Mouse (Mus musculus): ENCODE data around the gene Erlin1. TPM values are rescaled to one million over a fixed set of nuclear protein-coding genes. Genes with fewer than 3 reads are reported as not detected.
A peak's percentile ranks its signal among the peaks of the same experiment; 100 is the strongest.

Erlin1 gene
- polyA plus RNA-seq (2015; fragmentation: Nextera tagmentation; extraction: Ambion mirVana): 17.8 and 20.6 TPM in 2 replicates

DNA sequence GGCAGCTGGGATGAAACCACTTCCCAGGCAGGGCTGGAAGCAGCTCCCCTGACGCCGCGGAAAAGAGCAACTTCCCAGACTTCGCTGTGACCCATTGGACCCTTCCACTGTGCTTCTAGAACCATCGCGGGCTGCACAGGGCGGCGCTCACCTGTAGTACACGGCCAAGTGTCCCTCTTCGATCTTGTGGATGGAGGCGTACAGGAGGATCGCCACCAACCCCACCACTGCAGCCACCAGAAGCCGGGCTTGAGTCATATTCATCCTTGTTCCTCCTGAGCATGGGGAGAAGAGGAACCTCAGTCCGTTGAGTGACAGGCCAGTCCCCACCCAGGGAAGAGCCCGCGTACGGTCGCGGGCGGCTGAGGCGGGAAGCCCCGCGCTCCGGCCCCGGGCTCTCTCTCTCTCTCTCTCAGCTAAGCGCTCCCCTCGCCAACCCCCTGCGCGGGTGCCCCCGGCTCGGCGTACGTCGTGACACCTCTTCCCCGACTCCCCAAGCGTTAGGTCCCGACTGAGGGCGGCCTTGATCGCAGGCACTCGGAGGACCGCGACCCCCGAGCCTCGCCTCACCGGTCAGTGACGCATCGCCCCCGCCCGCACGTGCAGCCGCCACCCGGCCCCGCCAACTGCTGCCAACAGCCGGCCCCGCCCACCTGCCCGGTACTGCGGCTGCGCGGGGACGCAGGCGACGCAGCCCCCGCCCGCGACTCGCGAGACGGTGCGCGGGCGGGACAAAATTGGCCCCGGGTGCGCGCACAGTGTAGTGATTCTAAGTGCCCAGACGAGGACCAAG, at the start of gene Erlin1:
Erlin1 (minus strand) TSS at position 665 of the 793 bp plus-strand sequence.
- ATAC-seq (ENCODE audit: insufficient read depth): peak; percentile 87
- H3K27ac ChIP-seq (replicated peaks): peak within 1 kb of the TSS; percentile 75
- WGBS (ENCODE audit: insufficient replicate concordance): under 1% methylated on average over 75 of the region's 75 CpGs
- H3K4me3 ChIP-seq (replicated peaks): peak within 1 kb of the TSS; percentile 70
- peak within 1 kb of the TSS; percentile 63 for H3K9ac ChIP-seq
- peak within 1 kb of the TSS; percentile 98 for H3K4me2 ChIP-seq
- peaks cover 36% of the 10 kb centered on the region for H3K4me1 ChIP-seq (replicated peaks)
- no peaks in the 10 kb centered on the region for H3K9me3 ChIP-seq (replicated peaks)
- peaks cover 11% of the 10 kb centered on the region; the same call in 1 of the 2 replicates for H3K36me3 ChIP-seq (replicated peaks)
- H3K27me3 ChIP-seq: no peaks in the 10 kb centered on the region

GRCm38 (mm10) chr19:44117793-44118192, 48.2 kb upstream of the Erlin1 start:
- Histone ChIP-seq H3K36me3 (replicated peaks) (peaks cover 86% of the 10 kb centered on the region), H3K4me1 (replicated peaks) (no peaks in the 10 kb centered on the region; the same call in 1 of the 2 replicates), H3K27me3 (no peaks in the 10 kb centered on the region), H3K27ac (replicated peaks) (no peak overlapping the region), H3K4me2 (no peak overlapping the region), H3K4me3 (replicated peaks) (no peak overlapping the region), H3K9ac (no peak overlapping the region), H3K9me3 (replicated peaks) (no peaks in the 10 kb centered on the region)
- ATAC-seq (ENCODE audit: insufficient read depth): no peak

- H3K27ac ChIP-seq (replicated peaks): no peak overlapping the region
- no peak overlapping the region for H3K4me3 ChIP-seq (replicated peaks)
- WGBS (ENCODE audit: insufficient replicate concordance): 65% methylated on average over 7 of the region's 7 CpGs
- no peak overlapping the region for H3K9ac ChIP-seq
- no peaks in the 10 kb centered on the region for H3K27me3 ChIP-seq
- H3K36me3 ChIP-seq (replicated peaks): peaks cover 75% of the 10 kb centered on the region
- H3K4me2 ChIP-seq: no peak overlapping the region
- peaks cover 11% of the 10 kb centered on the region for H3K4me1 ChIP-seq (replicated peaks)
- H3K9me3 ChIP-seq (replicated peaks): no peaks in the 10 kb centered on the region
- ATAC-seq (ENCODE audit: insufficient read depth): no peak
Observed at GRCm38 (mm10) chr19:44111706-44112105, 42.1 kb upstream of the Erlin1 start.

DNA sequence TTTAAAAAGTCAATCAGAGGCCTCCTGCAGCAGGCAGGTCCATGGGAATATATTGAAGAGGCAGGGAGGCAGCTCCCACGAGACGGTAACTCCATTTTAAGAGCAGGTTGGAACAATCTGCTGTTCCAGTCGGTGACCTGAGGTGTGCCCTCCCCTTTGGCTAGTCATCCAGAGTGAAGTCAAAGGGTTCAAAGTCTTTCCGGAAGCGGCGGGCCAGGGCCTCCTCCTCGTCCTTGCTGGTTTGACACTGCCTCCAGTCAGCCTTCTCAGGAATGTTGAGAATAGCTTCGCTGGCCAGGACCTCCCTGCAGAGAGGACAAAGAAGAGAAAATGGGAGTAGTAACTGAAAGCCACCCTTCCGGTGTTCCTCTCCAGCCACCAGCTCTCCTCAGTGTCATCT, 40.8 kb upstream of the Erlin1 start:
- Histone ChIP-seq H3K9ac (no peak overlapping the region), H3K4me2 (no peak overlapping the region), H3K4me3 (replicated peaks) (no peak overlapping the region), H3K9me3 (replicated peaks) (no peaks in the 10 kb centered on the region), H3K27ac (replicated peaks) (peak overlapping the region; percentile 61), H3K27me3 (no peaks in the 10 kb centered on the region), H3K4me1 (replicated peaks) (peaks cover 23% of the 10 kb centered on the region), H3K36me3 (replicated peaks) (peaks cover 64% of the 10 kb centered on the region)
- no peak for ATAC-seq (ENCODE audit: insufficient read depth)
- 70% methylated on average over 9 of the region's 9 CpGs for WGBS (ENCODE audit: insufficient replicate concordance)

GRCm38 (mm10) chr19:44108996-44109395, 39.4 kb upstream of the Erlin1 start:
- H3K4me3 ChIP-seq (replicated peaks): no peak overlapping the region
- no peak overlapping the region for H3K27ac ChIP-seq (replicated peaks)
- H3K4me2 ChIP-seq: no peak overlapping the region
- H3K27me3 ChIP-seq: no peaks in the 10 kb centered on the region
- H3K9ac ChIP-seq: no peak overlapping the region
- peaks cover 51% of the 10 kb centered on the region for H3K36me3 ChIP-seq (replicated peaks)
- H3K4me1 ChIP-seq (replicated peaks): peaks cover 35% of the 10 kb centered on the region
- ATAC-seq (ENCODE audit: insufficient read depth): no peak
- no peaks in the 10 kb centered on the region for H3K9me3 ChIP-seq (replicated peaks)

- Histone ChIP-seq H3K4me2 (peak overlapping the region; percentile 91), H3K36me3 (replicated peaks) (peaks cover 40% of the 10 kb centered on the region), H3K4me1 (replicated peaks) (peaks cover 35% of the 10 kb centered on the region), H3K9me3 (replicated peaks) (no peaks in the 10 kb centered on the region), H3K27me3 (no peaks in the 10 kb centered on the region), H3K27ac (replicated peaks) (peak overlapping the region; percentile 53), H3K9ac (peak overlapping the region; percentile 96), H3K4me3 (replicated peaks) (peak overlapping the region; percentile 93)
- ATAC-seq (ENCODE audit: insufficient read depth): peak; percentile 11; the same call in 1 of the 2 replicates
- WGBS (ENCODE audit: insufficient replicate concordance): 30% methylated on average over 22 of the region's 22 CpGs
Observed at GRCm38 (mm10) chr19:44107661-44108521, 38.3 kb upstream of the Erlin1 start.

DNA sequence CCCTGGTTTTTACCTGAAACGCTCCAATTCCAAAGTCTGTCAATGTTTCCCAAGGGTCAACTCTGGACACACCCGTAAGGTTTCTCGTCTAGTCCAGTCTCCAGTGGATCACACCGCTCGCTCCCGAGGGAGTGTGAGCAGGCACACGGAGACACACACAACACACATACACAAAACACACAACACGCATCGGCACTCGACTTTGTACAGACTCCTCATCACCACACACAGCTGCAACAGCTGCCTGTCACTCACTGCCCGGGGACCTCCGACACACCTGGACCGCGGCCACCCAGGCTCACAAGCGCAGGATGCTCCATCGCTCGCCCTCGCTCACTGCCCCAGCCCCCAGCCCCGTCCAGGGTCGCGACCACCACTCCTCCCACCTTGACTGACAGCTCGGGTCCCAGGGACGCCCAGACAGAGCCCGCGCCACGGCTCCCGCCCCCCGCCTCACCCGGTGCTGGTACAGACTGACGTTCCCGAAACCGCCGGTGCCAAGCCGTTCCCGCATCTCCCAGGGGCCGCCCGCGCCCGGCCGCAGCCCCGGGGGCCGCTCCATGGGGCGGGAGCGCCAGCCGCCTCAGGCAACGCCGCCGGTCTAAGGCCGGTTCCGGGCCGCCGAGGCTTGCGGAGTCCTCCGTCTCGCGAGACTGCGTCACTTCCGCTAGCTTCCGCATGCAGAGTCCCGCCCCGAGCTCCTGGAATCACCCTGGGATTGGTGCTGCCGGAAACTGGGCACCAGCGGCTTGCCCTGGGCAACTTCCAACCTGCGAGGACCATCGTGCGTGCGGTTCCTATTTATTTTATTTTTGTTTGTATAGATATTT, 37.5 kb upstream of the Erlin1 start, which contains the start of gene Chuk:
Chuk (minus strand) TSS at position 650 of the 830 bp plus-strand sequence.
- Histone ChIP-seq H3K4me3 (replicated peaks) (peak within 1 kb of the TSS; percentile 93), H3K4me1 (replicated peaks) (peaks cover 35% of the 10 kb centered on the region), H3K9ac (peak within 1 kb of the TSS; percentile 96), H3K9me3 (replicated peaks) (no peaks in the 10 kb centered on the region), H3K27me3 (no peaks in the 10 kb centered on the region), H3K4me2 (peak within 1 kb of the TSS; percentile 91), H3K36me3 (replicated peaks) (peaks cover 32% of the 10 kb centered on the region), H3K27ac (replicated peaks) (peak within 1 kb of the TSS; percentile 81)
- peak; percentile 97 for ATAC-seq (ENCODE audit: insufficient read depth)
- WGBS (ENCODE audit: insufficient replicate concordance): under 1% methylated on average over 67 of the region's 67 CpGs

GRCm38 (mm10) chr19:44104393-44104792, 34.8 kb upstream of the Erlin1 start:
- no peak for ATAC-seq (ENCODE audit: insufficient read depth)
- WGBS (ENCODE audit: insufficient replicate concordance): 70% methylated on average over 1 of the region's 1 CpGs
- H3K4me3 ChIP-seq (replicated peaks): no peak overlapping the region

DNA sequence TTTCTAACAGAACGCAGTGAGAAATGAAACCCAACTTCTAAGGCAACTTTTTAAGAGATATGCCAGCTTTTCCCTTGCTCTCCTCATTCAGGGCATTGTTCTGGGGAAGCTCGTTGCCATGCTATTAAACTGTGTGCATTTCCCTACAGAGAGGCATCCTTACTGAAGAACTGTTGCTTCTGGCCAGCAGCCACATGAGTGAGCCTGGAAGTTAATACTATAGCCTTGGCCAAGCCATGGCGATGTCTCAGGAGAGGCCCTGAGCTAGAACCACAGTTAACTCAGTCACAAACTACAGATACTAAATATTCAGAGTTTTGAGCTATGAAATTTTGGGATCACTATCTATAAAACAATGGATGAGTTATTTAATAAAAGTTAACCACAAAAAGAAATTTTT, 33.4 kb upstream of the Erlin1 start:
- Histone ChIP-seq H3K9ac (no peak overlapping the region), H3K4me3 (replicated peaks) (no peak overlapping the region), H3K9me3 (replicated peaks) (no peaks in the 10 kb centered on the region), H3K27me3 (no peaks in the 10 kb centered on the region), H3K27ac (replicated peaks) (no peak overlapping the region), H3K4me2 (no peak overlapping the region), H3K36me3 (replicated peaks) (peaks cover 22% of the 10 kb centered on the region), H3K4me1 (replicated peaks) (peaks cover 30% of the 10 kb centered on the region)
- ATAC-seq (ENCODE audit: insufficient read depth): no peak
- WGBS (ENCODE audit: insufficient replicate concordance): 78% methylated on average over 3 of the region's 3 CpGs

More at GRCm38 (mm10) chr19:44104393-44104792, 34.8 kb upstream of the Erlin1 start:
- H3K36me3 ChIP-seq (replicated peaks): peaks cover 19% of the 10 kb centered on the region
- no peak overlapping the region for H3K4me2 ChIP-seq
- H3K27ac ChIP-seq (replicated peaks): no peak overlapping the region
- H3K4me1 ChIP-seq (replicated peaks): peaks cover 35% of the 10 kb centered on the region
- no peaks in the 10 kb centered on the region for H3K27me3 ChIP-seq
- no peaks in the 10 kb centered on the region for H3K9me3 ChIP-seq (replicated peaks)
- H3K9ac ChIP-seq: no peak overlapping the region

DNA sequence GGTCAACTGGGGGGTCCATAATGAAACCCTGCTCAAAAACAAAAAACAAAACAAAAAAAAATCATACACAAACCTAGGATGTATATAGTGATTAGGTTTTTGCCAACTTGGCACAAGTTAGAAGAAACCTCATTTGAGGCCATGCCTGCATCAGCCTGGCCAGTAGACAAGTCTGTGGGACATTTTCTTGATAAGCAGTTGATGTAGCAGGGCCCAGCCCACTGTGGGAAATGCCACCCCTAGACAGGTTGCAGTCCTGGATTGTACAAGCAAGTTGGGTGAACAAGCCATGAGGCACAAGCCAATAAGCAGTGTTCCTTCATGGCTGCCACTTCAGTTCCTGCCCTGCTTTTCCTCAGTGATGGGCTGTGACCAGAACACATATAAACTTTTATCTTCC, 31.3 kb upstream of the Erlin1 start:
- Histone ChIP-seq H3K9ac (no peak overlapping the region), H3K27ac (replicated peaks) (no peak overlapping the region), H3K4me2 (no peak overlapping the region), H3K36me3 (replicated peaks) (peaks cover 40% of the 10 kb centered on the region), H3K27me3 (no peaks in the 10 kb centered on the region), H3K4me3 (replicated peaks) (no peak overlapping the region), H3K4me1 (replicated peaks) (peaks cover 17% of the 10 kb centered on the region), H3K9me3 (replicated peaks) (no peaks in the 10 kb centered on the region)
- ATAC-seq (ENCODE audit: insufficient read depth): no peak
